Mouse (Mus musculus) liver, embryonic 14.5 days (tissue): ENCODE data around the gene Gm49721.
"Not testable (repeated sequence)": the region's sequence is repeated elsewhere in the genome, so short reads cannot be mapped to it uniquely, and the experiment has no call there.

ENCODE experiments used
- CTCF ChIP-seq: IDR thresholded peaks from 2 replicates; pipeline ENCODE4 v1.5.1; 2016; ENCODE audit warnings: antibody characterized with exemption, low read depth, control low read depth
- EP300 ChIP-seq: IDR thresholded peaks from 2 replicates; pipeline ENCODE4 v1.6.1; 2016; ENCODE audit warnings: antibody characterized with exemption, low read depth

GRCm38 (mm10) chr17:6962339-6962738, 16.4 kb upstream of the Gm49721 start:
- TF ChIP-seq CTCF, EP300: not testable (repeated sequence)
